Mouse (Mus musculus) spleen, adult 18-20 months (tissue): ENCODE data around the gene Gm9736.
"Not testable (repeated sequence)": the region's sequence is repeated elsewhere in the genome, so short reads cannot be mapped to it uniquely, and the experiment has no call there.

Experiments
- DNase-seq, 2 experiments: peaks; one replicate each; pipeline ENCODE4 v3.0.0; 2022; ENCODE audit warnings: mixed read lengths in 2 of 2

Gm9736 gene

DNA sequence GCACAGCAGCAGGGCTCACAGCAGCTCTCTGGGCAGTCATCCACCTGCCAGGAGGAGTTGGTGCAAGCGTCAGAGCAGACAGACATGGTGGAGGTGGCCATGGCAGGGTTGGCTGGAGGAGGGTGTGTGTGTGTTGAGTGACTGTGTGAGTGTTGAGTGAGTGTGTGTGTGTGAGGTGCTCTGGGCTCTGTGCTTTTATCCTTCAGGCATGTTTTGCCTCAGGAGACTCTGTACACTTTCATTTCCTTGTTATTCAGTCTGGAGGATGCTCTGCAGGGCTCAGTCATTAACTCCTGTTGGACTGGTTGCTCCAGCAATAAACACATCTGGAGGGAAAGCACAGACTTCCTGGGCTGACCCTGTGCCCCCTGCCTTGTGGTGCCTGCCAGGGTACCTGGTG, at the start of gene Gm9736:
TSS of gene Gm9736 (minus strand) at position 101 of the 400 bp plus-strand sequence.
- DNase-seq = not testable (repeated sequence)

GRCm38 (mm10) chr10:77798921-77799508, 47.9 kb upstream of the Gm9736 start, which contains the start of gene Gm19668:
Gene Gm19668 (minus strand): TSS chr10:77799133.
- DNase-seq = no peak

DNA sequence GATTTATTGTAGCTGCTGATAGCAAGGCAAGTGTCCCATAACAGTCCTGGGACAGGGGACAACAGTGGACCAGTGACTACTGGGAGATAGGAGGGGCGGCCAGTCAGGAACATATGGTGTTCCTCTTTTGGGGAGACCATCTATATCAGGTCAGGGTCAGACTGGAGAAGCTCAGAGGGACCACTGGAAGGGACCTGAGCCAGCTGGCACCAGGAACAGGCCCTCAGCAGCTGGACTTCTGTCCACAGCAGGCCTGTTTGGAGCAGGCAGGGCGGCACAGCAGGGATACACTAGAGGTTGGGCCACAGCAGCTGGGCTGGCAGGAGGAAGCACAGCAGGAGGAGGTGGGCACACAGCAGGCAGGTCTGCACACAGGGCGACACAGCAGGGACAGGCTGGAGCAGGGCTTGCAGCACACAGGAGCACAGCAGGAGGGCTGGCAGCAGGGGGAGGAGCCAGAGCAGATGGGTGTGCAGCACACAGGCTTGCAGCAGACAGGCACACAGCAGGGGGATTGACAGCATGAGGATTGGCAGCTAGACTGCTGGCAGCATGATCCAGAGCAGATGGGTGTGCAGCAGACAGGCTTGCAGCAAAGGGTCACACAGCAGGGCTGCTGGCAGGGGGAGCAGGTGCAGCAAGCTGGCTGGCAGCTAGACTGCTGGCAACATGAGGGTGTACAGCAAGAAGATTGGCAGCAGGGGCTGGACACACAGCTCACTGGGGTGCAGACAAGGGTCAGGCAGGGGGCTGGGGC, 47.2 kb upstream of the Gm9736 start:
- not testable (repeated sequence) for DNase-seq

DNA sequence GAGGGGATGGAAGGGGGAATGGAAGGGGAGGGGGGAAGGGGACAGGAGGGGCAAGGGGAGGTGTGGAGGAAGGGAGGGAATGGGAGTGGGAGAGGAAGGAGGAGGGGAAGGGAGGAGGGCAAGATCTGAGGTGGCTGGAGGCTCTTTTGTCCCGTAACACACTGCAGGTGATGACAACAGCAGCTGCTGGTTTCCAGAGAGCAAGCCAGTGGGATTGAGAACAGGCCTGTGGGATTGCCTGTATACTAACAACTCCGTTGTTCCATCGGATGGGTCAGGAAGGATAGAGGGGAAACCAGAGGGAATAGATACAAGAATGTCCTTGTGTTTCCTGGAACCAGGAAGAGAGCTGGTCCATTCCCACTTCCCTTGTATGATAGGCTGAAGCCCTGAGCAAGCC, 46.5 kb upstream of the Gm9736 start:
- DNase-seq = no peak

DNA sequence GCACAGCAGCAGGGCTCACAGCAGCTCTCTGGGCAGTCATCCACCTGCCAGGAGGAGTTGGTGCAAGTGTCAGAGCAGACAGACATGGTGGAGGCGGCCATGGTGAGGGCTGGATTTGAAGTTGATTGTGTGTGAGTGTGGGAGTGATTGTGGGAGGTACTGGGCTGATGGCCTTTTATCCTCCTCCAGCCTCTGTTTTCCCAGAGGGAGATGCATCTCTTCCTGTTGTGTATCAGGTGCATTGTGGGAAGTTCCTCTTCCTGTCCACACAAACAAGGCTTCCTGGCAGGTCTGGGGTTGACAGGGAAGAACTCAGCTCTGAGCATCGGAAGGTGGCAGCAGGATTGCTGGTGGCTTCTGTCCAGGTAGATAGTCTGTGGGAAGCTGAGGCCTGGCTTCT, 43.8 kb upstream of the Gm9736 start, which contains the start of gene Gm9639:
TSS of gene Gm9639 (minus strand) at position 101 of the 400 bp plus-strand sequence.
- DNase-seq = no peak

GRCm38 (mm10) chr10:77788621-77789020, 37.5 kb upstream of the Gm9736 start:
- no peak for DNase-seq

- not testable (repeated sequence) for DNase-seq
These were observed 36.7 kb upstream of the Gm9736 start, which contains the start of gene Gm7137 for GRCm38 (mm10) chr10:77787876-77788275. Gene Gm7137 (minus strand): TSS chr10:77788200.

- not testable (repeated sequence) for DNase-seq
These were observed 32.2 kb upstream of the Gm9736 start for GRCm38 (mm10) chr10:77783396-77783795.

DNA sequence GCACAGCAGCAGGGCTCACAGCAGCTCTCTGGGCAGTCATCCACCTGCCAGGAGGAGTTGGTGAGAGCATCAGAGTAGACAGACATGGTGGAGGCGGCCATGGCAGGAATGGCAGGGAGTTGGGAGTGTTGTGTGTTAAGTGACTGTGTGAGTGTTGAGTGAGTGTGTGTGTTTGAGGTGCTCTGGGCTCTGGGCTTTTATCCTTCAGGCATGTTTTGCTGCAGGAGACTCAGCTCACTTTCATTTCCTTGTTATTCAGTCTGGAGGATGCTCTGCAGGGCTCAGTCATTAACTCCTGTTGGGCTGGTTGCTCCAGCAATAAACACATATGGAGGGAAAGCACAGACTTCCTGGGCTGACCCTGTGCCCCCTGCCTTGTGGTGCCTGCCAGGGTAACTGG, 31.3 kb upstream of the Gm9736 start, which contains the start of gene Gm3250:
TSS of gene Gm3250 (minus strand) at position 101 of the 400 bp plus-strand sequence.
- not testable (repeated sequence) for DNase-seq

- DNase-seq = not testable (repeated sequence)
These were observed 25.7 kb upstream of the Gm9736 start, which contains the start of gene Gm7138 for GRCm38 (mm10) chr10:77776844-77777243. Gene Gm7138 (minus strand): TSS chr10:77776944.

DNA sequence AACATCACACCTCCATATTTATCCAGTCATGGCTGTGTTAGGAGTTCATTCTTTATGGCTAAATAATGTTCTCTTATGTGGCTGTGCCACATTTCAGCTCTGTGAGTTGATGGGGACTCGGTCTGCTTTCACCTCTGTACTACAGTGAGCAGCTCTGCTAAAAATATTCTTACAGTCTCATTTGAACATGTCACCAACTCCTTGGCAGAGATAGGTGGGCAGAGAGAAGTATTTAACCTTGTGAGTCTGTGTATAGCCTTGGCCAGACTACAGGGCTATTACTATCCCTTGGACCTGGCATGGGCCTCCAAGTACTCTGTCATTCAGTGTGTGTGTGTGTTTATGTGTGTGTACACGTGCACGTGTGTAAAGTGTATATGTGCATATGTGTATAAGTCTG, 21.0 kb upstream of the Gm9736 start:
- not testable (repeated sequence) for DNase-seq

DNA sequence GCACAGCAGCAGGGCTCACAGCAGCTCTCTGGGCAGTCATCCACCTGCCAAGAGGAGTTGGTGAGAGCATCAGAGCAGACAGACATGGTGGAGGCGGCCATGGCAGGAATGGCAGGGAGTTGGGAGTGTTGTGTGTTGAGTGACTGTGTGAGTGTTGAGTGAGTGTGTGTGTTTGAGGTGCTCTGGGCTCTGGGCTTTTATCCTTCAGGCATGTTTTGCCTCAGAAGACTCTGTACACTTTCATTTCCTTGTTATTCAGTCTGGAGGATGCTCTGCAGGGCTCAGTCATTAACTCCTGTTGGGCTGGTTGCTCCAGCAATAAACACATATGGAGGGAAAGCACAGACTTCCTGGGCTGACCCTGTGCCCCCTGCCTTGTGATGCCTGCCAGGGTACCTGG, 20.1 kb upstream of the Gm9736 start, which contains the start of gene Gm3238:
TSS of gene Gm3238 (minus strand) at position 101 of the 400 bp plus-strand sequence.
- not testable (repeated sequence) for DNase-seq

GRCm38 (mm10) chr10:77769727-77770126, 18.6 kb upstream of the Gm9736 start:
- DNase-seq = no peak

DNA sequence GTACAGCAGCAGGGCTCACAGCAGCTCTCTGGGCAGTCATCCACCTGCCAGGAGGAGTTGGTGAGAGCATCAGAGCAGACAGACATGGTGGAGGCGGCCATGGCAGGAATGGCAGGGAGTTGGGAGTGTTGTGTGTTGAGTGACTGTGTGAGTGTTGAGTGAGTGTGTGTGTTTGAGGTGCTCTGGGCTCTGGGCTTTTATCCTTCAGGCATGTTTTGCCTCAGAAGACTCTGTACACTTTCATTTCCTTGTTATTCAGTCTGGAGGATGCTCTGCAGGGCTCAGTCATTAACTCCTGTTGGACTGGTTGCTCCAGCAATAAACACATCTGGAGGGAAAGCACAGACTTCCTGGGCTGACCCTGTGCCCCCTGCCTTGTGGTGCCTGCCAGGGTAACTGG, 8.4 kb upstream of the Gm9736 start, which contains the start of gene Gm3233:
TSS of gene Gm3233 (minus strand) at position 101 of the 400 bp plus-strand sequence.
- DNase-seq = not testable (repeated sequence)

DNA sequence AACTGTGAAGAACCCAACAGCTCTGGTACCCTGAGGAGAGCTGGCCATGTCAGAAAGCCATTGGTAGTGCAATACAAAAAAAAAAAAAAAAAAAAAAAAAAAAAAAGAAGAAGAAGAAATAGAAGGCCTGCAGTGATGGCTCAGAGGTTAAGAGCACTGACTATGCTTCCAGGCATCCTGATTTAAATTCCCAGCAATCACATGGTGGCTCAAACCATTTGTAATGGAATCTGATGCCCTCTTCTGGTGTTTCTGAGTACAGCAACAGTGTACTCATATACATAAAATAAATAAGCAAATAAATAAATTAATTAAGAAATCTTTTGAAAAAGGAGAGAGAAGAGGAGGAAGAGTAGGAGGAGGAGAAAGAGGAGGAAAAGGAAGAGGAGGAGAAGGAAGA, 2.3 kb upstream of the Gm9736 start:
- DNase-seq = no peak

DNA sequence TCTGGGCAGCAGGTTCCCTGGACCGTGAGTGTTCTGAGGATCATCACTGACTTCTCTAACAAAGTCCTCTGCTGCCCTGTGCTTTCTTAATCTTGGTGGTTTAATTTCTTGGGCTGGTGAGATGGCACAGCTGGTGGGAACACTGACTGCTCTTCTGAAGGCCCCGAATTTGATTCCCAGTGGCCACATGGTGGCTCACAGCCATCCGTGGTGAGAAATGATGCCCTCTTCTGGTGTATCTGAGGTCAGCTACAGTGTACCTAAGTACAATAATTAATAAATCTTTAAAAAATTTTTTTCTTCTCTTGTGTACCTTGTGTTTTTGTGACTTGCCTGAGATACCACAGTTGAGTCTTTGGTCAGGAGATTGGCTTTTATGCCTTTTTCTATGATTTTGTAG, 1.2 kb upstream of the Gm9736 start:
- not testable (repeated sequence) for DNase-seq

- DNase-seq = not testable (repeated sequence)
These were observed 468 bp downstream of the Gm9736 start for GRCm38 (mm10) chr10:77750686-77751085.

DNA sequence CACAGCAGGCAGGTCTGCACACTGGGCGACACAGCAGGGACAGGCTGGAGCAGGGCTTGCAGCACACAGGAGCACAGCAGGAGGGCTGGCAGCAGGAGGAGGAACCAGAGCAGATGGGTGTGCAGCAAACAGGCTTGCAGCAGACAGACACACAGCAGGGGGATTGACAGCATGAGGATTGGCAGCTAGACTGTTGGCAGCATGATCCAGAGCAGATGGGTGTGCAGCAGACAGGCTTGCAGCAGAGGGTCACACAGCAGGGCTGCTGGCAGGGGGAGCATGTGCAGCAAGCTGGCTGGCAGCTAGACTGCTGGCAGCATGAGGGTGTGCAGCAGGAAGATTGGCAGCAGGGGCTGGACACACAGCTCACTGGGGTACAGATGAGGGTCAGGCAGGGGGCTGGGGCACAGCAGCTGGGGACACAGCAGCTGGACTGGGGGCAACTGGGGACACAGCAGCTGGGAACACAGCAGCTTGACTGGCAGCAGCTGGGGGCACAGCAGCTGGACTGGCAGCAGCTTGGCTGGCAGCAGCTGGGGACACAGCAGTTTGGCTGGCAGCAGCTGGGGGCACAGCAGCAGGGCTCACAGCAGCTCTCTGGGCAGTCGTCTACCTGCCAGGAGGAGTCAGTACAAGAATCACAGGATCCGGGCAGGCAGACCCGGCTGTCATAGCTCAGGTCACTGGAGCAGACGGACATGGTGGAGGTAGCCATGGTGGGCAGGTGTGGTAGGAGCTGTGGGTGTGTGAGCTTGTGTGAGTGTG, 9.0 kb downstream of the Gm9736 start, which contains the start of gene Gm18596:
TSS of gene Gm18596 (minus strand) at position 715 of the 765 bp plus-strand sequence.
- DNase-seq = not testable (repeated sequence)

DNA sequence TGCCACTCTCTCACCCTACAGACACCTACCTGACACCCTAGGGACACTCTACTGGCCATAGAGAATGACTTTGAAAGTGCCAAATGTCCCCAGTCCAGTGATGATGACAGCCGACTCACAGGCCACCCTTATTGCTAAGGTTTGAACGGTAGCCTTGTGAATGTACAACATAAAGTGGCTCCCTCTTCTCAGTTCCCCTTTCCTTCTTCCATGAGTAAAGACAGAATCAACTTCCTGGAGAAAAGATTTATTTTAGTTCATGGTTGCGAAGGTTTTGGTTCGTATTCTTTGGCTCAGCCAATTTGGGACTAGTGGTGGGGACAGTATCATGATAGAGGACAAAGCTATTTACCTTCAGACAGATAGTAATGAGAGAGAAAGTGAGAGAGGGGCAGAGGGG, 12.2 kb downstream of the Gm9736 start:
- DNase-seq = no peak

GRCm38 (mm10) chr10:77735928-77736327, 15.2 kb downstream of the Gm9736 start:
- DNase-seq = no peak

DNA sequence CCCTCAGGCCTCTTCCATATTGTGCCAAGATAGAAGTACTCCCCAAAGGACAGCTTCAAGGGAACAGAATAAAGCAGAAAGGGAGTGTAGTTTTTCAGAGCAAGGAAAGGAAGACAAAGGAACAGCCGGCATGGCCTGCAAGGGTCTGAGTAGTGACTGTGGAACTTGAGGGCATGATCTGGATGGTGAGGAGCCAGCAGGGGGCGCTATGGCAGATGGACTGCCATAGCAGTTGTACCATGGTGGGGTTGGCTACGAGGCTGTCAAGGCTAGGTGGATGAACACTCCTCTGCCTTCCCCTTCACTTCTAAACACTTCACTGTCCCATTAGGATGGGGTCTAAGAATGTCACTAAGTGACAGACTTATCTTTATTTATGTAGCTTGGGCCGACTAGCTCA, 21.9 kb downstream of the Gm9736 start:
- DNase-seq = peak in 1 of 2 experiments; percentile 16

DNA sequence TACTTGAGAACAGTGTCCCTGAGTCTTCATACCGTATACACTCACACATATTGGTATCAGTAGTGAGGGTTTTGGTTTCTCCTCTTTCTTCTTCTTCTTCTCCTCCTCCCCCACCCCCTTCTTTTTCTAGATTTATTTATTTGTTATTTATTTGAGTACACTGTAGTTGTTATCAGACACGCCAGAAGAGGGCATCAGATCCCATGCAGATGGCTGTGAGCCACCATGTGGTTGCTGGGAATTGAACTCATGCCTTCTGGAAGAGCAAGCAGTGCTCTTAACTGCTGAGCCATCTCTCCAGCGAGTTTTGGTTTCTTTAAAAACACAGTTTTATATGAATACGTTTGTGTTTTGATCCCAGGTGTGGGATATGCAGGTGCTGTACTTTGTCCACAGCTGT, 22.9 kb downstream of the Gm9736 start:
- DNase-seq = no peak

- DNase-seq = no peak
These were observed 25.0 kb downstream of the Gm9736 start, which contains the start of gene Gm10100 for GRCm38 (mm10) chr10:77726186-77726585. Gene Gm10100 (plus strand): TSS chr10:77726486.
